Mouse (Mus musculus) retina, adult 2 months (tissue): ENCODE data around the gene Hist1h4c.
"Not testable (repeated sequence)": the region's sequence is repeated elsewhere in the genome, so short reads cannot be mapped to it uniquely, and the experiment has no call there.

Source experiments
- DNase-seq: peaks from one replicate; pipeline ENCODE4 v3.0.0-alpha.2; 2012; ENCODE audit warnings: low read depth, low spot score

The Hist1h4c gene

DNA sequence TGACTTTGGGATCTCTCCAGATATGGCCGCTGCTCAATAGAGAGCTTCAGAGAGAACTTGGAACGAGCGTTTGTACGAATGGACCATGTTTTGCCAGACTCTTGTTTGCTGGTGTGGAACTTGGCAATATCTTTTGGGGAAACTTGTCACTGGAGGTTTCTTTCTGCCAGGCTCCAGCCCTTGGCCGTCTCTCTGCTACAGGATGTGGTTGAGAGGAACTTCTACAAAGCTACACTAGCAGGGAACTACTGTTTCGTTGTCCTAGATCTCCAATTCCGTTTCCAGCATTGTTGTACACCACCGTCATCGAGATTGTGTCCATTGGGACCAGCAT, 30.9 kb upstream of the Hist1h4c start:
- no peak for DNase-seq

- no peak for DNase-seq
Observed at GRCm38 (mm10) chr13:23728472-23729191, 30.4 kb upstream of the Hist1h4c start.

DNA sequence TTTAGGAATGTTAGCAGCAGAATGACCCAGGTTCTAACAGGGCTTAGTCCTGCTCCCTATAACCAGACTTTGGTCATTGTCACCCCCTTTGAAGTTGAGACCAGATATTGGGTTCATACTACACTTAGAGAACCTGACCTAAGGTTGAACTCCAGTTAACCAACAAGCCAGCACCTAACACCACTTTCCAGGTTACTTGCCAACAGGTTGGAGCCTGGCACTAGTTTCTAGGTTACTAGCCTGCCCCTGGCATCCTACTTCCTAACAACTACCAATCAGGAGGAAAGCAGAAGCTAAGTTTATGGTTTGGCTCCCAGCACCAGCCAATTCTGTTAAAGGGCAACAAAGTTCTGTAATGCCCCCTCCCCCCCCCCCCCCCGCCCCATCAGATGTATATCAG, 27.0 kb upstream of the Hist1h4c start:
- no peak for DNase-seq

- no peak for DNase-seq
Observed at GRCm38 (mm10) chr13:23724239-23724638, 26.0 kb upstream of the Hist1h4c start.

DNA sequence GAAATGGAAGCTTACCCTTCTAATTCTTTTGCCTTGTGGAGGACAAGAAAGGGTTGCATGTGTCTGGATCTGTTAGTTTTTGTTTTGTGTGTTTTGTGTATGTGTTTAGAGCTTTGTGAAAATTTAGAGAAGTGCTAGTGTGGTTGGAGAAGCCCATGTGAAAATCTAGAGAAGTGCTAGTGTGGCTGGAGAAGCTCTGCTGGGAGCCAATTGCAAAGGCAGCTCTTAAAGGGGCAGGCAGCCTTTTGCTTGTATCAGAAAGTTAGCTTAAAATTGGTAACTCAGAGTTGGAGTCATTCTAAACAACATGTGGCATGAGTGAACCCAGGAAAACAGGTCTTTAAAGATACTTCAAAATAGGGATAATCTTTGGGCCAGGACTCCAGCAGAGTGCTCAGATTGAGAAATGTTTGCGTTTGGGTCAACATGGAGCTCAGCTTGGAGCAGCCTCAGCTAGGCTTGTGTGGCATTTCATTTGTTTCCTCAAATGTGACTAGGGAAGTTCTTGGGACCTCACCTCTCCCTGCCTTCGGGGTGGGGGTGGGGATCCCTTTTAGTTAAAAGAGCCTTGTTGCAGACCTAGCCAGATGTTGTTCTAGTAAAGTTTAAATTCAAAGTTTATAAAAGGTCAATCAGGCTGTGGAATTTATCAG, 19.5 kb upstream of the Hist1h4c start:
- DNase-seq, result not testable (repeated sequence)

- no peak for DNase-seq
Observed at GRCm38 (mm10) chr13:23717176-23717575, 18.9 kb upstream of the Hist1h4c start.

DNA sequence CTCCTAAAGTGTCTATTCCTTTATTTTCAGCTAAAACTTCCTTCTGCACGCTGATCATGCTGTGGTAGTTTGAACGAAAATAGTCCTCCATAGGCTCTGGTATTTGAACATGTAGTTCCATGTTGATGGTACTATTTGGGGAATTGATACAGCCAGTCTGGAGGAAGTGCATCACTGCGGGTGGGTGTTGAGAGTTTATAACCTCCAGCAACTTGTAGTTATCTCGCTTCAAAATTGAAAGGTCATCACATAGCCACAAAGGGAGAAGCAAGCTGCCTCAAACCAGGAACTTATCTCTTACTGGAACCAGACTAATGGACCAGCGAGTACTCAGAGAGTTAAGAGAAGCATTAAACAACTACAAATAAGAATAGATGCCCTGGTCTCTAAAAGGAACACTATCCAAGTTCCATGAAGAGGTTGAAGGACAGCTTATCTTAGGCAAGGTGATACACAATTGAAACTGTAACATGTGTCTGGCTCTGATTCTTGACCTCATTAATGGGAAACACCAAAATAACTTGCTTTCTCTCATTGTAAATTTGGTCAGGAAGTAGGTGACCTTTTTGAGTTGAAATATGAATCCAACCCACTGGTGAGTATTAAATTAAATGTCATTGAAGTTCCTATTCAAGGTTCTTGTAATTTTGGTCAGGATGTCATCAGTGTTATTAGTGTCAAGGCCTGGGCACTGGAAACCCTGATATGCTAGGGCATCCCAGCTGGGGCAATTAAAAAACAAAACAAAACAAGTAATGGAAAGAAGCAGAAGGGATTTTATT, 18.2 kb upstream of the Hist1h4c start:
- no peak for DNase-seq

DNA sequence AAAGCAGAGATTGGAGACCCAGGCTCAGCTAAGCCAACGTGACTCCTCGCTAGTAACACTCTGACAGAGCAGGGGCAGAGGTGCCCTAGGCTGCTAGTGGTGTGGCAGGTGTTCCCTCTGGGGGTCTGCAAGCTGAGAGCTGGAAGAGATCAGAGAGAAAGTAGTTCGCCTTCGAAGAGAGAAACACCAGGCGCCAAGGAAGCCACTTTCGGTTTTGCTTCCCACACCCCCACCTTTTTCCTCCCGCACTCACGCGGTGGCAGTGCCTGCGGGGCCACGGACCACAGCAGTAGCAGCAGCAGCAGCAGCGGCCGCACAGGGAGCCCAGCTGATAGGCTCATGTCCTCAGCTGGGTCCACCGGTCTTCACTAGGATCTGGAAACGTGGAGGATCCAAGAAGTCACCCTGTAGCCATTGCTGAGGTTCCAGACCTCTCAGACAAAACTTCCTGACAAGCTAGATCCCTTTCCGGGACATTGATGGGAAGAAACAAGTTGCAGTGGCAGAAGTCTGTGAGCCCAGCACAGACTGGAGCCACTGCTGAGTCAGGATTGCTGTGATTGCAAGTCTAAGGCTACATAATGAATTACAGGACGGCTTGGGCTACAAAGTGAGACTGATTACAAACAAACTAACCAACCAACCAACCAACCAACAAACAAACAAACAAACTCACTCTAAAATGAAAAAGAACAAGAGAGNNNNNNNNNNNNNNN, 12.3 kb upstream of the Hist1h4c start, which contains the start of gene Hfe:
TSS of gene Hfe (minus strand) at position 481 of the 716 bp plus-strand sequence.
- DNase-seq, result no peak

DNA sequence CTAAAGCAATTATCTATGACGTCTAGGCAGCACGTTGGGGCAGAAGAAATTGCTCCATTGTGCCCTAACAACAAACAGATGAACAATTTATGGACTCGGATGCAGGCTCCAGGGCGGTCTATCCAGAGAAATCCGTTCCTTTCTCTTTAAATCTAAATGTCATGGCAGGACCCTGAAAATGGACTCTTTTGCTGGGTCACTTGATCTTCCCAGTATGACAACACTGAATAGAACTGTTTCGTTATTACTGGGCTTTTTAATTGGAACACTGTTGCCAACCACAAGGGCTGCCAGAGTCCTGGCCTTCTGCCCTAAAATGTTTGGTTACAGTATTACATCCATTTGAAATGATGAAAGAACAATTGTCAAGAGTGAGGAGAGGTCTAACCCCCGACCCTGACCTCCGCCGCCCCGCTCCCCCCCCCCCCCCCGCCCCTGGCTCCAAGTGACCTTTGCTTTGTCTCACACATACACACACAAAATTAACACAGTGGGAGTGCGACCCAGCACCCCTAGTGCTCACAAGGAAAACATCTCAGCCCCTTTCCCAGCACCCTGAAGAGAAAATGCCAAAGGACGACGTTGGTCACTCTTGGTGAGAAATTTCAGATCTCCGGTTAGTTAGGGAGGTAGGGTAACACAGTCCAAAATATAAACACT, 11.6 kb upstream of the Hist1h4c start:
- DNase-seq, result no peak

- no peak for DNase-seq
Observed at GRCm38 (mm10) chr13:23708654-23709053, 10.4 kb upstream of the Hist1h4c start.

DNA sequence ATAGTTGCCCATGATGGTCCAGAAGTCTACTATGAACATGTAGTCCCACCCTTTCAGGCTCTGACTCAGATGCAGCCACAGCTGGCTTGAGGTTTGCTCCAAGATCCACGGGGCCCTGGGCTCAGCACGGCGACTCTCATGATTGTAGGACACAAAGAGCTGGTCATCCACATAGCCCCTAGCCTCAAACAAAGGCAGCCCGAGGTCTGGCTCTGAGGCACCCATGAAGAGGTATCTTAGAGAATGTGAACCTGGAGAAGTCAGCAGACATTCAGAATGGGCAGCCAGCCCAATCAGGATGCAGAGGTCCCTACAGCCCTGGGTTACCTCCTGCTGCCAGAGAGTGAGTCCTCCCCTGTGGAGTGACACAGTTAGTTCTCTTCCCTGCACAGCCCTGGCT, 9.8 kb upstream of the Hist1h4c start:
- no peak for DNase-seq

- no peak for DNase-seq
Observed at GRCm38 (mm10) chr13:23706771-23707170, 8.5 kb upstream of the Hist1h4c start.

GRCm38 (mm10) chr13:23705751-23706356, 7.6 kb upstream of the Hist1h4c start:
- DNase-seq, result no peak

DNA sequence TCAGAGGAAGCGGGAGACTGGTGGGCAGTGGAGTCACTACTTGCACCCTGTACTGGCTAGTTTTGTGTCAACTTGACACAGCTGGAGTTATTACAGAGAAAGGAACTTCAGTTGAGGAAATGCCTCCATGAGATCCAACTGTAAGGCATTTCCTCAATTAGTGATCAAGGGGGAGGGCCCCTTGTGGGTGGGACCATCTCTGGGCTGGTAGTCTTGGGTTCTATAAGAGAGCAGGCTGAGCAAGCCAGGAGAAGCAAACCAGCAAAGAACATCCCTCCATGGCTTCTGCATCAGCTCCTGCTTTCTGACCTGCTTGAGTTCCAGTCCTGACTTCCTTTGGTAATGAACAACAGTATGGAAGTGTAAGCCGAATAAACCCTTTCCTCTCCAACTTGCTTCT, 4.5 kb upstream of the Hist1h4c start:
- not testable (repeated sequence) for DNase-seq

DNA sequence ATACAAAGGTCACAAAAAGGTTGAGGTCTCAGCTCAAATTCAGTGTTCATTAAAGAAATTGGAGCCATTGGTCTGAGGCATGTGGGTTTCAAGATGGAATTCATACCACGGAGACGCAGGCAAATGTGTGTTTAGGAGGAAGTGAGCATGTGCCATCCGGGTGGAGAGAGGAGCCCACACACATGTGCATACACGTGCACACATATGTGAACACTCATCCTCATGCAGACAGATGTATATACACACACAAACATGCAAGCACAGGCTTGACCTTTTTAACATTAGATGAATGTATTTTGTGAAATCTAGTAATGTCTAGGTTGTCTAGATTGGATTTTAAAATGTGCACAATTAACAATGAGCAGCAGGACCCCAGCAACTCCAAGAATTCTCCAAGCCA, 4.0 kb upstream of the Hist1h4c start:
- no peak for DNase-seq

- DNase-seq, result peak; percentile 73
Observed at GRCm38 (mm10) chr13:23700786-23701520, 2.7 kb upstream of the Hist1h4c start.

DNA sequence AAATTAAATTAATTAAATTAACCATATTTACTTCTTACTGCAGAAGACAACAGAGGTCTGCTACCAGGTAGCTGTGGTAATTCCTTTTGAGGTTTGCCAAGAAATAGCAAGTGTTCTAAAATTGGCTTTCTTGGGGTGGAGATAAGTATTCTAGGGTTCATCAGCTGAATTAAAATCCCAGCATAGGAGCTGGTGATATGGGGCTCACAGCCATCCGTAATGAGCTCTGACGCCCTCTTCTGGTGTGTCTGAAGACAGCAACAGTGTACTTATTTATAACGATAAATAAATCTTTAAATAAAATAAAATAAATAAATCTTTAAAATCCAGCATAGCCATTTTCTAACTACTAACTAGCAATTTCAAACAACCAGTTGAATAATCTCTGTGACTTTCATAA, 1.5 kb upstream of the Hist1h4c start:
- no peak for DNase-seq

DNA sequence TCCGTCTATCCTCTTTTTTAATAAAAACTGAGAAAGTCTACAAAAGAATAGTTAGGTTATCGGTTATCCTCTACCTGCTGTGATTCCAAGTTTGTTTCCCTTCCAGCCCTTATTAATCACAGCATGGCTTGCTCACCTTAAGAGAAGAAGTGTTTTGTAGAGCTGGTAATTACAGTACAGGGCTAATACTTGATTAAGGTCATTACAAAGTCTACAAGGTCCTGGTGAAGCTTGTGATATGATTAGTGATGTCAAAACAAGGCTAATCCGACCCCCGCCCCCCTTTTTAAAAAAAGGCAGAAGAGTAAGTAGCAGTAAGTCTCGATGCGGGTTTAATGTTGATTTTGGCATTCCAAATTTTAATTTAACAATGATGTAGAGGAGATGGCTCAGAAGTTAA, 742 bp upstream of the Hist1h4c start:
- peak; percentile 79 for DNase-seq

DNA sequence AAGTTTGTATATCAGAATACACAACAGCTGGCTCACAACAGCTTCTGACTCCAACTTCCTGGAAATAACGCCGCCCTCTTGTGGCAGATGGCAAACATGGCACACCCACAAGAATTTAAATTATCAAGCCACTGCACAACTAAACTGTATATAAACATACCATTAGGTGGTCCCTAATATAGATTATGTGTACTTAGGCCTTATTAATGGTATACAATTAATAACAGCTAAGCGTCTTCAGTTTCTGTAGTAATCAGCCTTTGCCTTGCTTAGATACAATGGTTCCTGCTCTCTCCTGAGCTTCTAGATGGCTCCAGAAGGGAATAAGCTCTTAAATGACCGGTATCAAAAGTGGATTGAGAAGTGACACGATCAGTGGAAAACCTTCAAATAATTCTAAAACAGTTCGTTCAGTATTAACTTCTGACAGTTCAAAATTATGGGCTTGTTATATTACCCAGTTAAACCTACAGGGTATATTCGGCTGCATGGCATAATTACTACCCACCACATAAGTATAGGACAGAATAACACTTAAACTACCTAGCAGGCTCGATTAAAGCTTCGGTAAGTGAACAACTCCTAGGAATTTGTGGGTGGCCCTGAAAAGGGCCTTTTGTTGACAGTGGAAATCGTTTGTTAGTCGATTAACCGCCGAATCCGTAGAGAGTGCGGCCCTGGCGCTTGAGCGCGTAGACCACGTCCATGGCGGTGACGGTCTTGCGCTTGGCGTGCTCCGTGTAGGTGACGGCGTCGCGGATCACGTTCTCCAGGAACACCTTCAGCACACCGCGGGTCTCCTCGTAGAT, 559 bp downstream of the Hist1h4c start:
- no peak for DNase-seq
